Mouse (Mus musculus) G1E (cell line): ENCODE measurements around the gene Cry2.

Source experiments
- CTCF ChIP-seq: IDR thresholded peaks from 2 replicates; pipeline ENCODE4 v1.5.1; 2012; ENCODE audit warnings: low read depth, low read length, inconsistent platforms, mixed read lengths
- GATA1 ChIP-seq: IDR thresholded peaks from 2 replicates; pipeline ENCODE4 v1.6.1; 2012; ENCODE audit warnings: borderline replicate concordance, low read length, inconsistent platforms, mixed read lengths
- GATA2 ChIP-seq: IDR thresholded peaks from 2 replicates; pipeline ENCODE4 v1.6.1; 2012; ENCODE audit warnings: low read depth, low read length, inconsistent platforms, borderline replicate concordance
- POLR2AphosphoS5 ChIP-seq: IDR thresholded peaks from 2 replicates; pipeline ENCODE4 v1.6.1; 2012; ENCODE audit warnings: low read depth, low read length, inconsistent platforms; ENCODE audit not compliant: insufficient replicate concordance
- TAL1 ChIP-seq: conservative IDR thresholded peaks from 2 replicates; pipeline ENCODE4 v1.6.1; 2012; ENCODE audit warnings: low read depth, low read length, inconsistent platforms, mixed read lengths

GRCm38 (mm10) chr2:92375788-92376187 lies 58.1 kb downstream of the Cry2 start:
- TF ChIP-seq CTCF (no peak), GATA1 (no peak), TAL1 (no peak), POLR2AphosphoS5 (no peak), GATA2 (no peak)
